Mouse (Mus musculus) hindbrain, postnatal 0 days (tissue): ENCODE measurements around the gene Kif7. TPM values are rescaled to one million over a fixed set of nuclear protein-coding genes. Genes with fewer than 3 reads are reported as not detected.

ENCODE experiments used
- ATAC-seq: fragments of 200-750 bp; cut with Nextera tagmentation; 2 replicates; pipeline ENCODE4 v1.8.0; 2017; ENCODE audit warnings: mild to moderate bottlenecking, moderate TSS enrichment, moderate library complexity
- DNase-seq: peaks from one replicate; pipeline ENCODE4 v3.0.0-alpha.2; 2015; ENCODE audit warnings: low spot score
- H3K27ac ChIP-seq: fragments of 300-500 bp; sonication (generic); 2 replicates; pipeline ENCODE4 v1.5.1; 2014; ENCODE audit warnings: mild to moderate bottlenecking
- H3K27me3 ChIP-seq: fragments of 300-500 bp; sonication (generic); 2 replicates; pipeline ENCODE4 v1.6.1; 2014; ENCODE audit warnings: low read length, mixed read lengths; ENCODE audit not compliant: insufficient read depth
- H3K36me3 ChIP-seq: fragments of 300-500 bp; sonication (generic); 2 replicates; pipeline ENCODE4 v1.6.1; 2014; ENCODE audit warnings: low read length, mixed read lengths; ENCODE audit not compliant: insufficient read depth
- H3K4me1 ChIP-seq: fragments of 300-500 bp; sonication (generic); 2 replicates; pipeline ENCODE4 v1.6.1; 2014; ENCODE audit warnings: antibody characterized with exemption, low read length, mixed read lengths; ENCODE audit not compliant: insufficient read depth
- H3K4me2 ChIP-seq: fragments of 300-500 bp; sonication (generic); 2 replicates; pipeline ENCODE4 v1.6.1; 2014; ENCODE audit warnings: low read depth, mild to moderate bottlenecking, low read length, moderate library complexity, mixed read lengths
- H3K4me3 ChIP-seq: fragments of 300-500 bp; sonication (generic); 2 replicates; pipeline ENCODE4 v1.5.1; 2014; ENCODE audit warnings: low read length
- H3K9ac ChIP-seq: fragments of 300-500 bp; sonication (generic); replicated peaks from 2 replicates; pipeline ENCODE4 v1.6.1; 2014; ENCODE audit warnings: mild to moderate bottlenecking, low read length, moderate library complexity, mixed read lengths
- H3K9me3 ChIP-seq: fragments of 300-500 bp; sonication (generic); 2 replicates; pipeline ENCODE4 v1.6.1; 2016; ENCODE audit warnings: low read length, mixed read lengths
- CTCF ChIP-seq: IDR thresholded peaks from 2 replicates; pipeline ENCODE4 v1.5.1; 2016; ENCODE audit warnings: antibody characterized with exemption, control low read depth, low read depth
- WGBS: fragments of 180-500 bp; shearing (Covaris S2); extraction: QIAGEN DNeasy Blood & Tissue Kit; methylation state at CpG from one replicate; pipeline ENCODE4 v1.1.7; 2014; 5-methylcytosine and 5-hydroxymethylcytosine counted together
- polyA plus RNA-seq: library from polyadenylated mRNA; unstranded; fragments of >200 nt; fragmentation: Nextera tagmentation; extraction: Ambion mirVana; gene quantifications from 2 replicates; pipeline ENCODE4 v1.2.1, GENCODE M21; 2015
- total RNA-seq: library from RNA; depleted of rRNA; stranded (reverse); fragments of >200 nt; gene quantifications from 2 replicates; pipeline ENCODE4 v1.2.3, GENCODE M21; 2014

Gene Kif7
- total and polyA plus RNA-seq, 2 experiments from 2014 or later, result 1.9 to 7.3 TPM

DNA sequence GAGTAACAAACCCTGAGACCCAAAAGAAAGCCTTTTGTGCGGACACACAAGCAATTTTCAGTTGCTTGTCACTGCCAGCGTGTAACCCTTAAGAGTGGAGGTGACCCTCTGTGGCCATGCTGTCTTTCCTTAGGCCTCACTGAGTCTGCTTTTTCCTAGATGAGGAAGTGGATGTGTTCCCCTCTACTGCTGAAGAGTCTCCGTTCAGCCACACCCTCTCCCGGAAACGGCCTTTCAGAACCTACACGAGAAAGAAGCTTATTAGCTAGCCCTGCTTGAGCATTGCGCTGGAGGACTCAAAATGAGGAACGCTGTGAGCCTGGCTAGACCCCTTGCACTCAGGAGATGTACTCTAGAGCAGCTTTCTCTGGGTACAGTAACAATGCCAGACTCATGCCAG is 19.0 kb downstream of the Kif7 start:
- Histone ChIP-seq H3K9me3 (no peaks in the 10 kb centered on the region), H3K4me2 (no peak overlapping the region), H3K36me3 (peaks cover 26% of the 10 kb centered on the region; the same call in 1 of the 2 replicates), H3K9ac (no peak overlapping the region), H3K4me1 (no peaks in the 10 kb centered on the region), H3K27me3 (no peaks in the 10 kb centered on the region), H3K27ac (no peak overlapping the region), H3K4me3 (no peak overlapping the region)
- 88% methylated on average over 8 of the region's 8 CpGs for WGBS
- TF ChIP-seq CTCF, result no peak
- ATAC-seq, result no peak
- no peak for DNase-seq

DNA sequence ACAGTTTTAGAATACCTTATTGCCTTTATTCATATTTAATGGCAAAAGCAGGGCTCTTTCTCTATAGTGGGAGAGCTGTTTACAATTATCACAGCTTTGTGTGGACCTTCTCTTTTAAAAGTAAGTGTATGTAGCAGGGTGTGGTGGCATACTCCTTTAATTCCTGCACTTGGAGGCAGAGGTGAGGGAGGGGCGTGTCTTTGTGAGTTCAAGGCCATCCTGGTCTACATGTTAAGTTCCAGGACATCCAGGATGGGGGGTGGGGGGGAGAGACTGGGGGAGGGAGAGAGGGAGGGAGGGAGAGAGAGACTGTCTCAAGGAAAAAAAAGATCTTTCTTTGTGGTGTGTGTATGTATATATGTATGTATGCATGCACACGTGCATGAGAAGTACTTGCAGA is 35.3 kb downstream of the Kif7 start:
- no peak overlapping the region for H3K9ac ChIP-seq
- WGBS, result 96% methylated on average over 2 of the region's 2 CpGs
- H3K4me2 ChIP-seq, result no peak overlapping the region
- H3K4me1 ChIP-seq, result no peaks in the 10 kb centered on the region
- H3K27me3 ChIP-seq, result no peaks in the 10 kb centered on the region
- DNase-seq, result no peak
- no peak for ATAC-seq
- H3K27ac ChIP-seq, result no peak overlapping the region
- H3K9me3 ChIP-seq, result no peaks in the 10 kb centered on the region
- H3K4me3 ChIP-seq, result no peak overlapping the region
- TF ChIP-seq CTCF, result no peak
- no peaks in the 10 kb centered on the region; the same call in 1 of the 2 replicates for H3K36me3 ChIP-seq

DNA sequence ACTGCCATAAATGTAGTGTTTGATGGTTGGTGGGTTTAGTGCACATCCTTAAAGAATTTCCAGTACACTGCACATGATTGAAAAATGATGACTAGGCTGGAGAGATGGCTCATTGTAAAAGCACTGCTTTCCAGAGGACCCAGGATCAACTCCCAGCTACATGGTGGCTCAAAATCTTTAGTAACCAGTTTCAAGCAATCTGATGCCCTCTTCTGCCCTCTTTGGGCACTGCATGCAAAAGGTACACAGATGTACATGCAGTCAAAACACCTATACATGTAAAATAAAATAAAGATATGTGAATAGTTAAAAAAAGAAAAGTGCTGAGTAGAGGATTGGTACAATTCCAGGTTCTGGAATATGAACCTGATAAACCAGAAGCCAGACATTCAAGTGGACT is 36.3 kb downstream of the Kif7 start:
- ATAC-seq (no peak), DNase-seq (peak; percentile 16)
- Histone ChIP-seq H3K27ac (no peak overlapping the region), H3K9me3 (no peaks in the 10 kb centered on the region), H3K4me3 (no peak overlapping the region), H3K4me1 (no peaks in the 10 kb centered on the region), H3K36me3 (no peaks in the 10 kb centered on the region; the same call in 1 of the 2 replicates), H3K4me2 (no peak overlapping the region), H3K27me3 (no peaks in the 10 kb centered on the region), H3K9ac (no peak overlapping the region)
- TF ChIP-seq CTCF, result peak; percentile 56

DNA sequence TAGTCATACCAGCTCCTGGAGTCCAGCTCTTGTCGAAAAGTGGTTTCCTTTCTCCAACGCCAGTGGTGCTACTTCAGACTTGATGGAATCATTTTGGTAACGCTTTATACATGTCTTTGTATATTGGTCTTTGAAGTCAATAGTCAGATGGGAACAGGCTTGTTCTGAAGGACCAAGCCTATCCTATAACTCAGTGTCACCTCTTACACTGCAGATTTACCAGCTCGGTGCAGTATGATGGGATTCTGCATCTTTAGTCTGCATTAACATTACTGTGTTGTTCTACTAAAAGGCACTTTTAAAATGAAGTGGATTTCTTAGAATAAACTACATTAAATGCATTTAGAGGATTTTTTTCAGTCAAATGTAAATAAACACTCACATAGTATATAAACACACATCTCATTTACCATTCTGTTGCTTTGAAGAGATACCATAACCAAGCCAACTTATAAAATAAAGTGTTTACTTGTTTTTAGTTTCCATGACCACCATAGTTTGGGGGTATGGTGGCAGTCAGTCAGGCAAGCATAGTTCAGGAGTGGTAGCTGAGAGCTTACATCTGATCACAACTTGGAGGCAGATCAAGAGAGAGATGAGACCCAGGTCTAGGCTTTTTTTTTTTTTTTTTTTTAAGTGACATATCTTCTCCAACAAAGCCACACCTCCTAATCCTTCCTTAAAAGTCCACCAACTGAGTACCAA is 44.5 kb downstream of the Kif7 start:
- Histone ChIP-seq H3K27ac (no peak overlapping the region), H3K4me1 (no peaks in the 10 kb centered on the region), H3K9ac (no peak overlapping the region), H3K4me3 (no peak overlapping the region), H3K9me3 (no peaks in the 10 kb centered on the region), H3K4me2 (no peak overlapping the region), H3K36me3 (no peaks in the 10 kb centered on the region), H3K27me3 (no peaks in the 10 kb centered on the region)
- ATAC-seq, result no peak
- TF ChIP-seq CTCF, result no peak
- WGBS, result 96% methylated on average over 4 of the region's 4 CpGs
- DNase-seq, result no peak

DNA sequence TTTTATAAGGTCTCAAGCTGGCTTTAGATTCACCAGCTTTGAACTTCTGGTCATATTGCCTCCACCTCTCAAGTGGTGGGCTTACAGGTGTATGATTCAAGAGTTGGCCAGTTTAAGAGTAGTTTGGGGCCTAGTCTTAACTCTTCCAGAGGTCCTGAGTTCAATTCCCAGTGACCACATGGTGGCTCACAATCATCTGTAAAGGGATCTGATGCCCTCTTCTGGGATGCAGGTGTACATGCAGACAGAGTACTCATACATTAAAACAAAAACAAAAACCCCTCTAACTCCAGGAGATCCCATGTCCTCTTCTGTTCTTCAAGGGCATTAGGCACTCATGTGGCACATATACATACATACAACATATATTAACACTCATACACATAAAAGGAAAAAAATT is 48.8 kb downstream of the Kif7 start:
- H3K4me1 ChIP-seq, result no peaks in the 10 kb centered on the region
- H3K4me2 ChIP-seq, result no peak overlapping the region
- ATAC-seq (no peak), DNase-seq (no peak)
- H3K27me3 ChIP-seq, result no peaks in the 10 kb centered on the region
- H3K9me3 ChIP-seq, result no peaks in the 10 kb centered on the region
- H3K27ac ChIP-seq, result no peak overlapping the region
- H3K4me3 ChIP-seq, result no peak overlapping the region
- no peaks in the 10 kb centered on the region for H3K36me3 ChIP-seq
- peak; percentile 34 for TF ChIP-seq CTCF
- H3K9ac ChIP-seq, result no peak overlapping the region

DNA sequence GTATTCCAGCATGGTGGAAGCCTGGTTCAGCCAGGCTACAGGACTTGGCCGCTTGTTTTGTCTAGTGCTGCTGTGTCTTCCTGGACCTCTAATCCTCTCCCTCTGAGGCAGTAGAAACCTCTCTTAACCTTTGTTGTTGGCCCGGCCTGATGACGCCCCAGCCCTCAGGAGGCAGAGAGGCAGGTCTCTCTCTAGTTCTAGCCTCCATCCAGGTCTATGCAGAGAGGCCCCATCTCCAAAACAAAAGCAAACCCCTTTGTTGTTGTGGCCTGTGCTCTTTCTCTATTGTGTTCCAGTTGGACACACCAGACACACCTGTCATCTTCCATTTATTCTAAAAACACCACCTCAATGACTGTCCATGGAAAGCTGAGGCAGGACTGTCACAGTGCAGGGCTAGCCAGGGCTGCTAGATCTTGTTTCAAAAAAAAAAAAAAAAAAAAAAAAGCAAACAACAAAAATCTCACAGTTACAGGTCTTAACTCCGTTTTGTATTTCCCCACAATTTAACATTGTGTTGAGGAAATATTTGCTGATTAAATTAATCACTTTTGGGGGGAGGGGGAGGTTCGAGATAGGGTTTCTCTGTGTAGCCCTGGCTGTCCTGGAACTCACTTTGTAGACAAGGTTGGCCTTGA is 54.1 kb downstream of the Kif7 start:
- DNase-seq (no peak), ATAC-seq (no peak)
- H3K9ac ChIP-seq, result no peak overlapping the region; the same call in 1 of the 2 replicates
- H3K36me3 ChIP-seq, result no peaks in the 10 kb centered on the region
- H3K4me2 ChIP-seq, result peak overlapping the region; percentile 95
- H3K27ac ChIP-seq, result no peak overlapping the region
- WGBS, result 15% methylated on average over 5 of the region's 5 CpGs
- no peaks in the 10 kb centered on the region for H3K4me1 ChIP-seq
- H3K27me3 ChIP-seq, result no peaks in the 10 kb centered on the region
- no peaks in the 10 kb centered on the region for H3K9me3 ChIP-seq
- H3K4me3 ChIP-seq, result peak overlapping the region; percentile 77
- TF ChIP-seq CTCF, result no peak
